Mouse (Mus musculus): Measurements from ENCODE around the gene Chchd3. TPM values are rescaled to one million over a fixed set of nuclear protein-coding genes. Genes with fewer than 3 reads are reported as not detected.

The Chchd3 gene
- polyA plus RNA-seq, 1 experiment from 2014 or later: 134 TPM

DNA sequence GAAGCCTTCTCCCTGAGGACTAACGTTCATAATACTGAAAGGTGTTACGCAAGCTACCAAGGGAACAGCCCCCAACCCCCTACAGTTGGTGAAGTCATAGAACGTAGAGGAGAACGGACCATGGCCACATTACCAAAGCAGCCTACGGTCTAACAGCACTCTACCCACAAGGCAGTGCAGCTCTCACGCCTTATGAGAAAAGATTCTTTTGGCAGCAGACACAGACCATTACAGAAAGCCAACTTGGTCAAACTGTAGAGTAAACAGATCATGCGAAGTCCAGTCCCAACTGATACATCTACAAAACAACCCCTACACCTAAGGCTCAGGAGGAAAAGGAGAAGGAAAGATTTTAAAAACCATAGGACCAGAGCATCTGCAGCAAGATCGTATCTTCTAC lies 71.5 kb downstream of the Chchd3 start:
- H3K4me2 ChIP-seq: no peak overlapping the region
- no peaks in the 10 kb centered on the region for H3K9me3 ChIP-seq (ENCODE audit: control insufficient read depth, low read length)
- ATAC-seq (ENCODE audit: low FRiP score) (no peak), DNase-seq (ENCODE audit: low spot score, missing footprints) (no peak)
- H3K9ac ChIP-seq (ENCODE audit: low read length): no peak overlapping the region
- H3K4me3 ChIP-seq (ENCODE audit: low read depth, low read length): no peak overlapping the region
- 0 out of 2 replicates have a peak, but pooled peaks cover 4% of the 10 kb centered on the region for H3K4me1 ChIP-seq (ENCODE audit: control insufficient read depth, insufficient read depth, low read length)
- H3K27ac ChIP-seq (ENCODE audit: low read depth, low read length): no peak overlapping the region
- H3K27me3 ChIP-seq (ENCODE audit: control insufficient read depth, insufficient read depth, low read length): no peaks in the 10 kb centered on the region
- no peaks in the 10 kb centered on the region for H3K36me3 ChIP-seq (ENCODE audit: control insufficient read depth, insufficient read depth, low read length)
- 96% methylated on average over 8 of the region's 8 CpGs for WGBS

- Histone ChIP-seq H3K4me2 (no peak overlapping the region), H3K4me3 (ENCODE audit: low read depth, low read length) (no peak overlapping the region), H3K9ac (ENCODE audit: low read length) (no peak overlapping the region), H3K27me3 (ENCODE audit: control insufficient read depth, insufficient read depth, low read length) (no peaks in the 10 kb centered on the region), H3K27ac (ENCODE audit: low read depth, low read length) (no peak overlapping the region), H3K36me3 (ENCODE audit: control insufficient read depth, insufficient read depth, low read length) (no peaks in the 10 kb centered on the region), H3K4me1 (ENCODE audit: control insufficient read depth, insufficient read depth, low read length) (peaks cover 8% of the 10 kb centered on the region), H3K9me3 (ENCODE audit: control insufficient read depth, low read length) (no peaks in the 10 kb centered on the region)
- ATAC-seq (ENCODE audit: low FRiP score) (no peak), DNase-seq (ENCODE audit: low spot score, missing footprints) (no peak)
- WGBS: 84% methylated on average over 5 of the region's 5 CpGs
Observed at GRCm38 (mm10) chr6:32983876-32984275, 76.2 kb downstream of the Chchd3 start.

- no peaks in the 10 kb centered on the region for H3K27me3 ChIP-seq (ENCODE audit: control insufficient read depth, insufficient read depth, low read length)
- H3K36me3 ChIP-seq (ENCODE audit: control insufficient read depth, insufficient read depth, low read length): no peaks in the 10 kb centered on the region
- DNase-seq (ENCODE audit: low spot score, missing footprints) (no peak), ATAC-seq (ENCODE audit: low FRiP score) (no peak)
- H3K4me2 ChIP-seq: no peak overlapping the region
- no peak overlapping the region for H3K9ac ChIP-seq (ENCODE audit: low read length)
- no peak overlapping the region for H3K4me3 ChIP-seq (ENCODE audit: low read depth, low read length)
- H3K27ac ChIP-seq (ENCODE audit: low read depth, low read length): no peak overlapping the region
- peaks cover 8% of the 10 kb centered on the region for H3K4me1 ChIP-seq (ENCODE audit: control insufficient read depth, insufficient read depth, low read length)
- H3K9me3 ChIP-seq (ENCODE audit: control insufficient read depth, low read length): no peaks in the 10 kb centered on the region
- WGBS: 64% methylated on average over 11 of the region's 11 CpGs
Observed at GRCm38 (mm10) chr6:32981253-32981652, 78.8 kb downstream of the Chchd3 start.

DNA sequence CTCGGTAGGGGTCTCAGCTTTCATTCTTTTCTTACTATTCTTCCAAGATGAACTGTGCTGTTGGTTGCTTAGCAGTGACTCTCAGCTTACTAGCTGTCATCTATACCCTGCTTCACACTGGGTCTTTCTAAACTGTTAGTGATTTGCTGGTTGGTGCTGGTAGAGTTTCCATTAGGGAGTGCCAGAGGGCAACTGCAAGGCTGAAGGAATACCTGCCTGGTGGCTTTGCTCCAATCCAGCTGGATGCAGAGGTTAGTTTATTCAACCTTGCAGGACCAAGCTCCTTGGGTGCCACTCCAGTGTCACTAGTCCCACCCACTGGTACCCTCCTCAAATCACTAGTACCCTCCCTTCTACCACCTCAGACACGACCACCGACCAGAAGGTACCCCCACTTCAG lies 81.2 kb downstream of the Chchd3 start:
- Histone ChIP-seq H3K4me2 (no peak overlapping the region), H3K27ac (ENCODE audit: low read depth, low read length) (no peak overlapping the region), H3K4me1 (ENCODE audit: control insufficient read depth, insufficient read depth, low read length) (peaks cover 8% of the 10 kb centered on the region), H3K9me3 (ENCODE audit: control insufficient read depth, low read length) (no peaks in the 10 kb centered on the region), H3K27me3 (ENCODE audit: control insufficient read depth, insufficient read depth, low read length) (no peaks in the 10 kb centered on the region), H3K36me3 (ENCODE audit: control insufficient read depth, insufficient read depth, low read length) (no peaks in the 10 kb centered on the region), H3K4me3 (ENCODE audit: low read depth, low read length) (no peak overlapping the region), H3K9ac (ENCODE audit: low read length) (no peak overlapping the region)
- ATAC-seq (ENCODE audit: low FRiP score) (no peak), DNase-seq (ENCODE audit: low spot score, missing footprints) (no peak)
- 95% methylated on average over 3 of the region's 3 CpGs for WGBS

DNA sequence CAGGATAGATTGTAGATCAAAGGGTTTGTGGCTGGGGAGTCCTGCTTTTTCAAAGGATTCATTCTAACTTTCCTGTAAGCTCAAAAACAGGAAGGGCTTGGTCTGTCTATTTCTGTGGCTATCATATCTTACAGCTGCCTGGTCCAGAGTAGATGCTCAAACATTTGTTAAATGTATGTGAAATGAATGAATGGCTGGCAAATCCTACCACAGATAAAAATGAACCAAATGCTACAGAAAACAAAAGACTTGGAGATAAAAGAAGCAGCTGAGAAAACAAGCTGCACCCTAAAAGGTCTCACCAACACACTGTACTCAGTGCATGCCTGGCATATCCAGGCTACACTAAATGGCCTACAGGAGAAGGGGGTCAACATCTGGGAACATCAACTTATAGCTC lies 88.1 kb downstream of the Chchd3 start:
- H3K4me1 ChIP-seq (ENCODE audit: control insufficient read depth, insufficient read depth, low read length): no peaks in the 10 kb centered on the region
- no peaks in the 10 kb centered on the region for H3K27me3 ChIP-seq (ENCODE audit: control insufficient read depth, insufficient read depth, low read length)
- H3K9ac ChIP-seq (ENCODE audit: low read length): no peak overlapping the region
- H3K4me3 ChIP-seq (ENCODE audit: low read depth, low read length): no peak overlapping the region
- H3K4me2 ChIP-seq: no peak overlapping the region
- DNase-seq (ENCODE audit: low spot score, missing footprints) (no peak), ATAC-seq (ENCODE audit: low FRiP score) (no peak)
- no peaks in the 10 kb centered on the region for H3K9me3 ChIP-seq (ENCODE audit: control insufficient read depth, low read length)
- H3K27ac ChIP-seq (ENCODE audit: low read depth, low read length): no peak overlapping the region
- H3K36me3 ChIP-seq (ENCODE audit: control insufficient read depth, insufficient read depth, low read length): no peaks in the 10 kb centered on the region

- ATAC-seq (ENCODE audit: low FRiP score) (no peak), DNase-seq (ENCODE audit: low spot score, missing footprints) (no peak)
- Histone ChIP-seq H3K27ac (ENCODE audit: low read depth, low read length) (no peak overlapping the region), H3K4me3 (ENCODE audit: low read depth, low read length) (no peak overlapping the region), H3K9me3 (ENCODE audit: control insufficient read depth, low read length) (no peaks in the 10 kb centered on the region), H3K27me3 (ENCODE audit: control insufficient read depth, insufficient read depth, low read length) (no peaks in the 10 kb centered on the region), H3K4me1 (ENCODE audit: control insufficient read depth, insufficient read depth, low read length) (no peaks in the 10 kb centered on the region), H3K36me3 (ENCODE audit: control insufficient read depth, insufficient read depth, low read length) (no peaks in the 10 kb centered on the region), H3K9ac (ENCODE audit: low read length) (no peak overlapping the region), H3K4me2 (no peak overlapping the region)
- 61% methylated on average over 2 of the region's 2 CpGs for WGBS
Observed at GRCm38 (mm10) chr6:32968971-32969370, 91.1 kb downstream of the Chchd3 start.

GRCm38 (mm10) chr6:32962048-32962447 lies 98.0 kb downstream of the Chchd3 start:
- Histone ChIP-seq H3K9ac (ENCODE audit: low read length) (no peak overlapping the region), H3K9me3 (ENCODE audit: control insufficient read depth, low read length) (no peaks in the 10 kb centered on the region), H3K4me2 (no peak overlapping the region), H3K4me1 (ENCODE audit: control insufficient read depth, insufficient read depth, low read length) (peaks cover 2% of the 10 kb centered on the region; the same call in 1 of the 2 replicates), H3K27ac (ENCODE audit: low read depth, low read length) (no peak overlapping the region), H3K4me3 (ENCODE audit: low read depth, low read length) (no peak overlapping the region), H3K27me3 (ENCODE audit: control insufficient read depth, insufficient read depth, low read length) (no peaks in the 10 kb centered on the region), H3K36me3 (ENCODE audit: control insufficient read depth, insufficient read depth, low read length) (no peaks in the 10 kb centered on the region)
- ATAC-seq (ENCODE audit: low FRiP score) (no peak), DNase-seq (ENCODE audit: low spot score, missing footprints) (no peak)
- 66% methylated on average over 3 of the region's 3 CpGs for WGBS

GRCm38 (mm10) chr6:32961477-32961876 lies 98.6 kb downstream of the Chchd3 start:
- no peak overlapping the region for H3K27ac ChIP-seq (ENCODE audit: low read depth, low read length)
- ATAC-seq (ENCODE audit: low FRiP score) (no peak), DNase-seq (ENCODE audit: low spot score, missing footprints) (no peak)
- peaks cover 2% of the 10 kb centered on the region; the same call in 1 of the 2 replicates for H3K4me1 ChIP-seq (ENCODE audit: control insufficient read depth, insufficient read depth, low read length)
- H3K4me2 ChIP-seq: no peak overlapping the region
- no peak overlapping the region for H3K4me3 ChIP-seq (ENCODE audit: low read depth, low read length)
- 76% methylated on average over 3 of the region's 3 CpGs for WGBS
- no peaks in the 10 kb centered on the region for H3K9me3 ChIP-seq (ENCODE audit: control insufficient read depth, low read length)
- H3K9ac ChIP-seq (ENCODE audit: low read length): no peak overlapping the region
- H3K36me3 ChIP-seq (ENCODE audit: control insufficient read depth, insufficient read depth, low read length): no peaks in the 10 kb centered on the region
- H3K27me3 ChIP-seq (ENCODE audit: control insufficient read depth, insufficient read depth, low read length): no peaks in the 10 kb centered on the region

DNA sequence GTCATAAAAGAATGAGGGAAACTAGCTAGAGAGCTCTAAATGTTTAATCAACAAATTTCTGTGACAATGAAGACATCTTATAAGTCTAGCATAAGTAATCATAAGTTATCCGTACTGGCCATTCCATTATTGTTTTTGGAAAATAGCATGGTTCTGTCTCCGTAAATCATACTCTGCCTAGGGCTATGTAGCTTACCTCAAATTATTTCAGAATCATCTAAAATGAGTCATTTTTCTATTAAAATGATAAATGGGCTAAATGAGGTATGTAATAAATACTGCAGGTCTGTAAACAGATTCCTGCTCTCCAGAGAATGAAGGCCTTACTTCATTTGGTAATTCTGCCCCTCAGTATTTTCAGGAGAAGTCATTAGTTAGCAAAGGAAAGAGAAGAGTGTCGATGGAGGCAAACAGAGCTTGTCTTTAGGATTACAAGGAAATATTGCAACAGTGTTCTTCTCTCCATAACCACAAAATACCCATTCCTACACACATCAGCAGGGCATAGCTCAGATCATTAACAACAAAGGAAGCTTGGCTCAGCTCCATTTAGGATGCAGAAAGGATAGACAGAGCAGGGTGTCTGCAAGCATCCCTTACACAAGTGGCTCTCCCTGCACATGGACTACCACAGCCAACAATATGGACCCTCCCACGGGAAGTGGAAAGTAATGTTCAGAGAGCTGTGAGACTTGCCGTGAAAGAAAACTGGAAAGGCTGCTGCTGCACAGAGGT lies 100.1 kb downstream of the Chchd3 start:
- no peak overlapping the region for H3K27ac ChIP-seq (ENCODE audit: low read depth, low read length)
- H3K9ac ChIP-seq (ENCODE audit: low read length): no peak overlapping the region
- WGBS: 78% methylated on average over 5 of the region's 5 CpGs
- H3K36me3 ChIP-seq (ENCODE audit: control insufficient read depth, insufficient read depth, low read length): no peaks in the 10 kb centered on the region
- no peaks in the 10 kb centered on the region for H3K9me3 ChIP-seq (ENCODE audit: control insufficient read depth, low read length)
- no peak overlapping the region for H3K4me3 ChIP-seq (ENCODE audit: low read depth, low read length)
- no peak overlapping the region for H3K4me2 ChIP-seq
- DNase-seq (ENCODE audit: low spot score, missing footprints) (no peak), ATAC-seq (ENCODE audit: low FRiP score) (no peak)
- H3K27me3 ChIP-seq (ENCODE audit: control insufficient read depth, insufficient read depth, low read length): no peaks in the 10 kb centered on the region
- H3K4me1 ChIP-seq (ENCODE audit: control insufficient read depth, insufficient read depth, low read length): peaks cover 6% of the 10 kb centered on the region

Measured in midbrain, embryonic 11.5 days (tissue).